27 mouse cellular contexts compared by ENCODE assay signal in genomic region chr1:176967299-176967698, GRCm38 (mm10).
"Had no signal": no experiment of that assay in that cellular context is flagged by ENCODE, and none has a peak within 500 bp of the region (broad histone marks: within the 10 kb centered on the region; RNA-seq: fewer than 3 reads in every experiment).

No protein-coding gene starts in this region.

- DNase-seq: gastrocnemius, postnatal 25 days; heart, adult 2 months; heart, postnatal 4 days; kidney, adult 11 months; kidney, adult 2 months; kidney, adult 9 months; kidney, postnatal 14 days; kidney, postnatal 36 days; layer of hippocampus, adult 9-11 months; layer of hippocampus, postnatal 36 days; liver; liver, embryonic 13.5 days; liver, postnatal 0 days had no signal

- H3K9me3 ChIP-seq: heart, embryonic 13.5 days; heart, embryonic 15.5 days; hindbrain, embryonic 10.5 days; hindbrain, embryonic 12.5 days; kidney, embryonic 15.5 days; limb, embryonic 10.5 days; limb, embryonic 12.5 days; liver, embryonic 13.5 days; liver, embryonic 15.5 days had no signal

- H3K36me3 ChIP-seq: heart, embryonic 13.5 days; heart, embryonic 15.5 days; hindbrain, embryonic 10.5 days; hindbrain, embryonic 12.5 days; kidney, embryonic 15.5 days; limb, embryonic 10.5 days; limb, embryonic 12.5 days; liver, embryonic 13.5 days; liver, embryonic 15.5 days had no signal

- H3K4me1 ChIP-seq: heart, embryonic 15.5 days; limb, embryonic 10.5 days; limb, embryonic 12.5 days; liver, embryonic 13.5 days; liver, embryonic 15.5 days had no signal

- ATAC-seq: hindbrain, embryonic 16.5 days; inflammation-experienced regulatory T-cells, adult 6 months; liver, postnatal 0 days had no signal

- H3K4me3 ChIP-seq: heart, adult 2 months; heart, embryonic 13.5 days; heart, embryonic 15.5 days; hindbrain, embryonic 10.5 days; hindbrain, embryonic 12.5 days; kidney, embryonic 15.5 days; limb, embryonic 10.5 days; limb, embryonic 12.5 days; liver, embryonic 13.5 days; liver, embryonic 15.5 days had no signal

- H3K9ac ChIP-seq: heart, embryonic 13.5 days; heart, embryonic 15.5 days; hindbrain, embryonic 12.5 days; hindbrain, embryonic 14.5 days; kidney, embryonic 15.5 days; limb, embryonic 12.5 days; liver, embryonic 13.5 days; liver, embryonic 15.5 days; liver, postnatal 0 days had no signal

- H3K4me2 ChIP-seq: heart, embryonic 11.5 days; heart, embryonic 13.5 days; heart, embryonic 15.5 days; hindbrain, embryonic 12.5 days; hindbrain, embryonic 14.5 days; kidney, embryonic 15.5 days; limb, embryonic 12.5 days; liver, embryonic 11.5 days; liver, embryonic 13.5 days; liver, embryonic 15.5 days had no signal

- H3K27ac ChIP-seq: heart, adult 2 months; heart, embryonic 13.5 days; heart, embryonic 15.5 days; hindbrain, embryonic 10.5 days; hindbrain, embryonic 12.5 days; hindbrain, embryonic 14.5 days; kidney, embryonic 15.5 days; kidney, postnatal 0 days; limb, embryonic 10.5 days; limb, embryonic 12.5 days; liver, embryonic 13.5 days; liver, embryonic 15.5 days had no signal

- H3K27me3 ChIP-seq: heart, embryonic 13.5 days; heart, embryonic 15.5 days; hindbrain, embryonic 12.5 days; kidney, embryonic 15.5 days; limb, embryonic 12.5 days; liver, embryonic 13.5 days; liver, embryonic 15.5 days had no signal
